In genomic region chr13:34776767-34777166, GRCm38 (mm10) we compare ENCODE assay signal across 22 mouse cellular contexts. TPM values are rescaled to one million over a fixed set of nuclear protein-coding genes. Genes with fewer than 3 reads are reported as not detected.
DNase-seq lines count a peak whose midpoint lies in the region; ATAC-seq lines count a peak whose summit lies in the region.
"Had no signal": no experiment of that assay in that cellular context is flagged by ENCODE, and none has a peak within 500 bp of the region (broad histone marks: within the 10 kb centered on the region; RNA-seq: fewer than 3 reads in every experiment).

No protein-coding gene starts in this region.

- no peak overlapping the region for H3K9ac ChIP-seq in forebrain, embryonic 15.5 days (replicated peaks)
- H3K9ac ChIP-seq: embryonic facial prominence, embryonic 12.5 days; heart, embryonic 15.5 days; hindbrain, embryonic 14.5 days; intestine, embryonic 15.5 days had no signal

- no peaks in the 10 kb centered on the region for H3K9me3 ChIP-seq in forebrain, embryonic 15.5 days
- H3K9me3 ChIP-seq: embryonic facial prominence, embryonic 12.5 days; heart, embryonic 15.5 days; hindbrain, embryonic 10.5 days; intestine, embryonic 15.5 days had no signal

- DNase-seq in heart, adult 11 months: peak; percentile 9
- no peak for DNase-seq in heart, postnatal 36 days
- DNase-seq in retina, postnatal 1 day: peak; percentile 44
- no peak for DNase-seq in retina, embryonic 14.5 days (ENCODE audit: low spot score)
- no peak for DNase-seq in ovary, postnatal 36 days (ENCODE audit: low spot score)
- DNase-seq: adrenal gland, postnatal 10 days; cerebellum, adult 11-12 months; cerebellum, adult 9-10 months; cerebellum, postnatal 25 days; gastrocnemius, postnatal 36 days; heart, adult 2 months; heart, postnatal 14 days had no signal

- peaks cover 16% of the 10 kb centered on the region; the same call in 1 of the 2 replicates for H3K4me1 ChIP-seq in forebrain, embryonic 15.5 days
- H3K4me1 ChIP-seq: embryonic facial prominence, embryonic 12.5 days; intestine, embryonic 15.5 days had no signal

- H3K27me3 ChIP-seq in forebrain, embryonic 15.5 days: no peaks in the 10 kb centered on the region
- H3K27me3 ChIP-seq: embryonic facial prominence, embryonic 12.5 days; heart, embryonic 15.5 days; intestine, embryonic 15.5 days had no signal

- H3K4me3 ChIP-seq in forebrain, embryonic 15.5 days: no peak overlapping the region
- H3K4me3 ChIP-seq: embryonic facial prominence, embryonic 12.5 days; heart, adult 2 months; heart, embryonic 15.5 days; hindbrain, embryonic 10.5 days; intestine, embryonic 15.5 days had no signal

- H3K4me2 ChIP-seq in forebrain, embryonic 15.5 days (replicated peaks): no peak overlapping the region
- H3K4me2 ChIP-seq: embryonic facial prominence, embryonic 12.5 days; heart, embryonic 11.5 days; heart, embryonic 15.5 days; hindbrain, embryonic 14.5 days; intestine, embryonic 15.5 days had no signal

- ATAC-seq in forebrain, embryonic 15.5 days (replicated peaks): 0 out of 2 replicates have a peak, but pooled peaks have one; percentile 13
- ATAC-seq: intestine, embryonic 15.5 days had no signal

- no peak overlapping the region for H3K27ac ChIP-seq in forebrain, embryonic 15.5 days (replicated peaks)
- H3K27ac ChIP-seq: embryonic facial prominence, embryonic 12.5 days; heart, adult 2 months; heart, embryonic 15.5 days; hindbrain, embryonic 10.5 days; hindbrain, embryonic 14.5 days; intestine, embryonic 15.5 days had no signal

- no peaks in the 10 kb centered on the region for H3K36me3 ChIP-seq in forebrain, embryonic 15.5 days
- H3K36me3 ChIP-seq: embryonic facial prominence, embryonic 12.5 days; heart, embryonic 15.5 days; hindbrain, embryonic 10.5 days; intestine, embryonic 15.5 days had no signal

- intact Hi-C loops in heart, postnatal 36 days (cut with DNase I): no loop called here

- 3% methylated on average over 3 of the region's 3 CpGs for WGBS in forebrain, embryonic 15.5 days

RNA-seq across cellular contexts. Expression of gene Fam50b, which starts 42.1 kb away (rescaled TPM):
- total RNA-seq in heart, postnatal 36 days (2021): not detected
- not detected in 2 replicates for polyA plus RNA-seq in forebrain, embryonic 15.5 days (2015; fragmentation: Nextera tagmentation; extraction: Ambion mirVana)
- total RNA-seq: adrenal gland, postnatal 10 days; adrenal gland, postnatal 4 days; gastrocnemius, adult 8-10 months; gastrocnemius, postnatal 36 days; heart, adult 2 months; heart, postnatal 14 days had no signal
- polyA plus RNA-seq: cortical plate, adult 2 months; embryonic facial prominence, embryonic 12.5 days; heart, adult 2 months; heart, embryonic 11.5 days; heart, embryonic 15.5 days; hindbrain, embryonic 14.5 days; intestine, embryonic 15.5 days had no signal

Comparison
In these comparisons a context has a peak if more than half of its experiments do, and no peak if none do; other contexts are left out.
1. DNase-seq: peak in heart, adult 11 months (single experiment) and retina, postnatal 1 day (single experiment); none in heart, postnatal 36 days (0 of 2), retina, embryonic 14.5 days (single experiment) and ovary, postnatal 36 days (single experiment).